Mouse (Mus musculus) ES-E14 (cell line): Measurements from ENCODE around the gene Dynlrb2.

Experiments used
- HCFC1 ChIP-seq: IDR thresholded peaks from 2 replicates; pipeline ENCODE4 v1.6.1; 2012; ENCODE audit warnings: low read length, inconsistent platforms, borderline replicate concordance; ENCODE audit not compliant: insufficient read depth
- MAFK ChIP-seq: IDR thresholded peaks from 2 replicates; pipeline ENCODE4 v1.6.1; 2014; ENCODE audit warnings: mild to moderate bottlenecking, low read depth, low read length, inconsistent platforms; ENCODE audit not compliant: insufficient read depth
- ZC3H11A ChIP-seq: IDR thresholded peaks from 2 replicates; pipeline ENCODE4 v1.6.1; 2012; ENCODE audit warnings: low read depth, mild to moderate bottlenecking, inconsistent platforms, low read length, borderline replicate concordance

DNA sequence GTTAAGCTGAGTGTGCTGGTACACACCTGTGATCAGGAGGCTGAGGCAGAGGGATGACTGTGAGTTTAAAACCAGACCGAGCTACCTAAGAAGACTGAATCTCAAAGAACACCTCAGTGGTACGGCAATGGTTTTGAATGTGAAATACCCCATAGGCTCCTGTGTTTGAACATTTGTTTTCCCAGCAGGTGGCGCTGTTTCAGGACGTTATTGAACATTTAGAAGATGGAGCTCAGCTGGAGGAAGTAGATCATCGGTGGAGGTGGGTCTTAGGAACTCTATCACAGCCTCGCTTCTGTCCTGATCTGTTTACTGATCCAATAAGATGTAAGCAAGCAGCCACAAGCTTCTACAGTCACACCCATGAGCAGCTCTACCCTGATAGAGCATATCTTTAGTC is 28.3 kb downstream of the Dynlrb2 start:
- no peak for TF ChIP-seq MAFK
- TF ChIP-seq ZC3H11A = no peak
- no peak for TF ChIP-seq HCFC1
